Mouse (Mus musculus): Measurements from ENCODE around the gene Mief1.

Mief1 gene

DNA sequence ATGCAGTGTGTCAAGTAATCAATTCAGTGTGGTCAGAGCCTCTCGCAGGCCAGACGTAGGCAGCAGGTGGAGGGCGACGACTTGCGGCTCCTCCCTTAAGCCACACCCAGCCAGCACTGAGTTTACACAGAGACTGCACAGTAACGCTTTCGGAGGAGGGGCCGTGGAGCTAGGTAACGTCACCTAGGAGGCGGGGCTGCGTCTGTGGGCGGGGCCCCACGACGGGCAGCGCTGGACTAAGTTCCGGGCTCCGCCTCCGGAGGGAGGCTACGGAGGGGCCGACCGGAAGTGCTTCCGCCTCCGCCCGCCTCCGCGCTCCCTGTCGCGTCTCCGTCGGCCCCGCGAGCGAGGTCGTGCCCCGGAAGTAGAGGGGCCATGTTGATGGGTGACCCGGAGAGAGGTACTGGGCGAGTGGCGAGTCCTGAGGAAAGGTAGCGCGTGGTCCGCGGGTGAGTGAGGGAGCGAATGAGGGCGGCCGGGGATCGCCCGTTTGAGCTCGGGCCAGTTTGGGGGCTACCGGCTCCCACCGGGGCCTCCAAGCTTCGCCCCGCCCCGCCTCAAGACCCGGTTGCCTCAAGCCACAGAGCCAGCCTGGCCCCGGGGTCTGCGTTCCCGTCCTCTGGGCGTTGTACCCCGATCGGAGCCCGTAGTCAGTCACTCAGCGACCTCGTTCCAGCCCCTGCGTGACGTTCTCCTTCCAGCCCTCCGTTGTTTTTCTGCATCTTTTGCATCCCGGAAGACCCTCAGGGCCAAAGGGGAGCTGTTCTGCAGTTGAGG, at the start of gene Mief1:
TSS of gene Mief1 (plus strand) at position 286 of the 777 bp plus-strand sequence.
- DNase-seq: peak; percentile 99

DNA sequence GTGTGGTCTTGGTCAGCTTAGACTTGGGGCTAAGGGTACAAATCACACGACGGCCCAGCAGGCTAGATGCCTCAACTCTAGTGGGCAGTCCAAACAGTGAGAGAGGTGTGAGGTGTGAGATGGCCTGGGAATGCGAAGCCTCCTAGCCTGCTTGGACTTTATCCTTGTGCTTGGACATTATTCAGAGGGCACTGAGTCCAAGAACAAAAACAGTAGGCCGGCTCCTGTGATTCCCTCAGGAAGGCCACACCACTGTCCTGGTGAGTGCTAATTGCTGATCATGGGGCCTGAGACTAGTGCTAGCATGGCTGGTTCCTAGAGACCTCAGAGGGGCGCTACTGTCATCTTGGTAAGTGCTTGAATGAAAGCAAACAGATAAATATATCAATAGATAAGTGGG, 44.9 kb upstream of the Mief1 start:
- DNase-seq: no peak

DNA sequence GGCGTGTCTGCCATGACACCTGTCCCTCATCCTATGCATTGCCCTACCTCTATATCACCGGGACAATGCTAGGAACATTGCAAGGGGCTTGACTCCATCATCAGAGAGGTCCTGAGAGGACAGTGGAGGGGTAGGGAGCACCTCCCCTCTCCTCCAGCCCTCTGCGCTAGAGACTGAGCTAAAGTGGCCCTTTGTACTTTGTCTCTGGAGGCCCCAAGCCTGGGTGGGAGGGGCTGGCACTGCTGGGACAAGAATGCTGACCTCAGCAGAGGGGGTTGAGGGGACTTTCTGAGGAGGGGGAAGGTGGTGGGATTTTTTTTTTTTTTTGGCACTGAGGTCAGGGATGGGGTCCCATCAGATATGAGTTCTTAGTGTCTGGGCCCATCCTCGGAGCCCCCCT, 43.7 kb upstream of the Mief1 start:
- DNase-seq: no peak

DNA sequence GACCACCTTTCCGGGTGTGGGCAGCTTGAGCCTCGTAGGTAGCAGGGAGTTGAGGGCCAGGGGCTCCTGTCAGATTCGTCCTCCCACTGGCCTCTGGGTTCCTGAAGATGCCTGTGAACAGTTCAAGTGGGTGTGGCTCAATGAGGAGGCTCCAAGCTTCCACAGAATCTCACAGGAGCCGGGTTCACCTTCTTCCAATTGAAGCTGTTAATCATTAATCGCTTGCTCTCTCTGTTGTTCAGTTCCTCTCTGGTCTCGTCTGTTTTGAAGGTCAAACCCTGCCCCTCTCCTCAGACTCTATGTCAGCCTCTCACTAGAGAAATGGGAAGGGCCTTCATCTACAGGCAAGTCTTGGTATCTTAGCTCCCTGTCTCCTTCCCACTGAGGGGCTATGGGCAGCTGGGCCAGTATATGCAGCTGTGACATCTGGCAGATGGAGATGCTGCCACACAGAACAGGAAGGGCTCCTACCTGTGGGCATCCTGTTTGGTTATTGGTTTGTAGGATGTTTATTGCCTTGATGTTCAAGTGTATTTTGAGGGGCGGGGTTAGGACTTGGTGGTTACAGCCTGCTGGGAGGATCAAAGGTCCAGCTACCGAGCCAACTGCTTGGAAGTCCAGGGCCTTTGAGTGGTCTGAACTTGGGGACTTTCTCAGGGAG, 42.1 kb upstream of the Mief1 start:
- DNase-seq: no peak

DNA sequence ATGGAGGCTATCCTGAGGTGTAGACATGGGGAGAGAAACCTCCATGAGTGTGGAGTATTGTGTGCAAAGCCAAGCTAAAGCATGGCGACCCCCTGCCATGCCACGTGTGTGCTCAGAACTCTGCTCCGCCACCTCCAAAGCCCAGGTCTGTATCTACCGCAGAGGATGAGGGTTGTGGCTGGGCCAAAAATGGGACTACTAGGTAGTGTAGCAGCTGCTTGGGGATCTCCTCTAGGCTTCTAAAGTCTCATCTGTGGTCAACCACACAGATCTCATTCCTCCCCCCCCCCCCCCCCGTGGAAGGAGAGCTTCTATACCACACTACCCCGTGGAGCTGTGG, 41.6 kb upstream of the Mief1 start:
- DNase-seq: no peak

DNA sequence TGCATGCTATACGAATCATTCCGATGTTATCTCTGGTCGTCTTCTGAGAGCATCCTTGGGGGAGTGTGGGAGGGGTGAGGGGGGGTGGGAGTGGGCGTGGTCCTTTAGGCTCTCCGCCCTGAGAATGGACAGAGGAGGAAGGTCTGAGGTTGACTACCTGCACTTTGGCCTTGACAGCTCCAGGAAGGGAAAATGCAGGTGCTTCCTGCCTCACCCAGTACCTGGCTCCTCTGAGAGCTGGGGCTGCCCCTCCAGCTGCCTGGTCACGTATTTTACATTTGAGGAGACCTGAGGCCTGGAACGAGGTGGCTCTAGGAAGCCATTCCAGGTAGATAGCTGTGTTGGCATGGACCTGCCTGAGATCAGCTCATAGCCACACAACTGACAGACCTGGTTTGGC, 41.0 kb upstream of the Mief1 start:
- DNase-seq: no peak

DNA sequence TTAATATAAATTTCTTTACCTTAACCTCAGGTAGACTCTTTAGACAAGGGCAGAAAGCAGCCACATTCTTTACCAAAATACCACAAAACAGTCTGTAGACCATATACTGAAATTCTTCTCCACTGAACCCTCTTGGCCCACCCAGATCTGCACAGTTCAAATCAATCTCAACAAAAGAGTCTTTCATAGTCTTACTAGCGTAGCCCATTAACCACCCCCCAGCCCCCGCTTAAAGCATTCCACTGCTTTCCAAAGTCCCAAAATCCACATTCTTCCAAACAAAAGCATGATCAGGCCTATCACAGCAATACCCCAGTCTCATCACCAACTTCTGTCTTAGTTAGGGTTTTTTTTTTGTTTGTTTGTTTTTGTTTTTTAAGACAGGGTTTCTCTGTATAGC, 34.3 kb upstream of the Mief1 start:
- DNase-seq: no peak

DNA sequence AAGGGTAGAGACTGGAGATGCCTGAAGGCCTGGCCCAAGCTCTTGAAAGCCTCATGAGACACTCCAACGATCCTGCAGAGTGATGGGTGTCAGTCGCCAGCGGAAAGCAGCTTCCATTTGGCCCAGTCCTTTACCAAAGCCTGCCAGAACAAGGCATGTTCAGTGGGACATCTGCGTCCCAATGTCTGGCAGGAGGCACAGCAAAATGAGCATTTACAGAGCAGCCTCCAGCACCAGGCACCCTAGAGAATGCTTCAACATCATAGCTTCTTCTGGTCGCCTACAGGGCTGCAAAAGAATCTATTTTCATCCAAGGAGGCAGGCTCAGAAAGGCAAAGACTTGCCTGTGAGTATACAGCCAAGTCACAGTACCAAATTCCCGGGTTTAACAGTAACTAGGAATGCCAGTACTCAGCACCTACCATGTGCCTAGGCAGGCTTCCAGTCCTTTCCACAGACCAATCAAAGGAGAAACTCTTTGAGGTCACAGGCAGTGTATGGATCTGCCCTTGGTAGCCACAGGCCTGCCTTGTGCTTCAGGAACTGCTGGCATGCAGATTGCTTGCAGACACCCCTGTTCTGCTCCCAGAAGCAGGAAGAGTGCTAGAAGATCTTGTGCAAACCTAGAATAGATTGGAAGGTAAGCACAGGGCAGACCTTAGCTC, 31.6 kb upstream of the Mief1 start:
- DNase-seq: no peak

DNA sequence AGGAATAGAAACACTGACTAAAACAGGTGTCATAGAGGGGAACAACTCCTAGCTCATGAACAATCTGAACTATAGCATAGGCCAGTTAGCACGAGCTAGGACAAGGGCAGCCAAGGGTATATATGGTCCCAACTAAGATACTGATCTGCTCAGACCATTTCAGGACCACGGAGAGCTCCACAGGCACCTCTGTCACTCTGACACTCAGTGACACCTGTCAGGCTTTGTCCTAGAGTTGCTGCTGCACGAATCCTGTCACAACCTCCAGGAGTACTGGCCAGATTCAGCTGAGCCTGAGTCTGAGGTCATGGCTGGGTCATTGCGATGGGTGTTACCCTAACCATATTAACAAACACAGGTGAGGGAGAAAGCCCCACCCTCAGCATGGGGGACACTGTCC, 30.4 kb upstream of the Mief1 start:
- DNase-seq: peak in 1 of 2 experiments; percentile 20

DNA sequence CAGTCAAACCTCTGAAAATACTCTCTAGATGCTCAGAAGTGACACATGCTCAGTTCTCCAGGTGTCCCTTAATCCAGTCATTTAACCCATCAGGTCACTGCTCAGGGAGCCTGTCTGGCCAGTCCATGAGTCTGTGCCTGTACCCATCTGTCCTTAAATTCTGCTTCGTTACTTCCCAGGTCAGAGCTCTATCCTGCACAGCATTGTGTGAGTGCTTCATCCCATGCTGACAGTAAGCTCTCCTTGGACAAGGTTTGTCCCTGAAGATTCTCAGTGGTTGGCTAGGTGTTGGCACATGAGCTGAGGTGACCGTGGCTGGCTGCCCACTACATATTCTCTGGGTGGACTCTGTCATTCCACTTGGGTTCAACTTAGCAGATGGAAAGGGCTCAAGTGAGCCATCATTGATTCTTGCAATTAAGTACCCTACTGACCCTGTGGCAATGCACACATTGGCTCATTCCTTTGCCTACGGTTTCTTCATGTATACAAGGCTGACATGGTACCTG, 27.7 kb upstream of the Mief1 start:
- DNase-seq: no peak

DNA sequence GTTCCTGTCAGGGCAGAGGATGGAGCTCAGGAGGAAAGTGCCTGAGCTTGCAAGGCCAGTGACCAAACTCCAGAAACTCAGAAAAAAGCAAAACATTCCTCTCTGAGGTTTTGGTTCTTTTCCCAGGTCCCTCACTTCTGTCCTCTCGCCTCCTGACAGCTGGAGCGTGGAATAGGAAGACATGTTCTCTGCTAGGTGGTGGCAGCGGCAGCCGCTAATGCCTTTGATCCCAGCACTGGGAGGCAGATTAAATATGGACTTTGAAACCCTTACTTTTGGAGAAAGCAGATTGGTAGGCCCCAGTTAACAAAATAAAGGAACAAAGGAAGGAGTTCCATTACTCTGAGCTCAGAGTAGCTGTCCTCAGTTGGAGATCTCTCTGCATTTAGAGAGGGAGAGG, 25.4 kb upstream of the Mief1 start:
- DNase-seq: no peak

DNA sequence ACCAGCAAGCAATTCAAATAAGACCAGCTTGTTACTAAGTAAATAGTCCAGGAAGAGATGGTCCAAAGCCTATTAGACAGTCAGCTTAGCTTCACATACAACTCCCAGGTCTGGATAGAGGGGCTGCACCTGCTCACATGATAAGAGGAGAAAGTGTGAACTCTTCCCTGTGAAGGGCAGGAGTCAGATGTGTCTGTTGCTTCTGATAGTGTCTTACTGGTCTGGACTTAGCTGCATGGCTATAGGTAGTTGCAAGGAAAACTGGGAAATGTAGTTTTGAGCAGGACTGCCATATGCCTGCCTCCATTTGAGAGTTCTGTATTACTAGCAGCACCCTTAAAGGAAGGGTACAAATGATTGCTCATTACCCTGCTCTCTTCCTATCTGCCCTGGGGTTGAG, 20.1 kb upstream of the Mief1 start:
- DNase-seq: no peak

DNA sequence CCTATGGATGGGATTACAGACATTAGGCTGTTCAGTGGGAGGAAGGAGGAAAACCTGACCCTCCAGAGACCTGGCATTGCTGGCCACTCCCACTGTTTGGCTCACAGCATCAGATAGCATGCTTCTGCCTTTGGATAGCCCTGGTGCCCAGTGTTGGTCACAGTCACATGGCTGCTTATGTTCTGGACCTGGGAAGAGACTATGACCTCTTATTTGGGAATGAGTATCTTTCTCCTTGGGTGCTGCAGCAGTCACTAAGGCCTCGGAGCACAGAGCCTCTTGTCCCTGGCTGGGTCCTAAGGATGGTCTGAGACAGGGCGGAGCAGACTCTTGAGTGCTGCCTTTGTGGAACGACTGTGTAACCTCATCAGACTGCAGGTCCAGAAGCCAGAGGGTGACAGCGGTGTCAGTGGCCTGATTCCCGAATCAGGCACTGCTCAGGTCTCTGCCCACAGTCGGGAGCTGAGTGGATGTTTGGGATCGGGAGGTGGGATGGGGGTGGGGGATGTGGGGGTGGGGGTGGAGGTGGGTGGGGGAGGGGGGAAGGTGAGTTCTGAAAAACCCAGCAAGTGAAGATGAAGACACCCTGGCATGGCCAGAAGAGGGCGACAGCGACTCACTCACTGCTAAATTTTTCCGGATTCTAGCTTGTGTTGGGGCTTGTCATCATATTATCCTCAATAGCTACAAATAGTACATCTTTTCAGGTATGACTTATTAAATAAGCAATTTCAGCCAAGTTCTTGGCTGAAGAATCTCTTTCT, 17.9 kb upstream of the Mief1 start:
- DNase-seq: peak; percentile 13 to 45

DNA sequence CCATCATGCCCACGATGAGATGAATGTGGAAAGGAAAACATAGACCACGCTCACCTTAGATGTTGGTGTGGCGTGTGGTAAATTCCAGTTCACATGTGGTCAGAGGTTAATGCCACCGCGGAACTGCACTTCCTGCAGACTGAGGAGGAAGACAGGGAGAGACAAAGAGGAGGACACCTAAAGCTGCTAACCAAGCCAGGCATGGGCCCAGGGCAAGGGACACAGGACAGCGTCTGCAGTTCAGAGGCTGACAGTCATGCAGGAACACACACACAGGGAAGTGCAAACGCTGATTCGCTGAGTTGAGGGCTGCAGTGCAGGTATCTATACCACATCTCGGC, 17.4 kb upstream of the Mief1 start:
- DNase-seq: no peak

DNA sequence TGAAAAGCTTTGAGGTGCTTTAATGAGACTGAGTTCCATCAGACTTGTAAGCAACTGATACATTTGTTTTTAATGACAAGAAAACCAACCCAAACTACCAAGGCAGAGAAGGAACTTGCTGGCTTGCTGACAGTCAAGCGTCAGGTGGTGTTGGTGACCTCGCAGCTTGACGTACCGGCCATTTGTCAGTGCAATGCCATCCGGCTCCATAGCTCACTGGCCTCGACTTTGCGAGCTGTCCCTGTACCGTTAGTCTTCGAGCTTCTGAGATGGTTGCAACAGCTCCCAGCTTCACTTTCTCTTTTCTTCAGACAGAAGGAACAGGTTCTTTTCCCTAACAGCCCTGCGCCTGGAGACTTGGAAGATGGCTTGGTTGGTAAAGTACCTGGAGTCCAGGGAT, 16.3 kb upstream of the Mief1 start:
- DNase-seq: no peak

DNA sequence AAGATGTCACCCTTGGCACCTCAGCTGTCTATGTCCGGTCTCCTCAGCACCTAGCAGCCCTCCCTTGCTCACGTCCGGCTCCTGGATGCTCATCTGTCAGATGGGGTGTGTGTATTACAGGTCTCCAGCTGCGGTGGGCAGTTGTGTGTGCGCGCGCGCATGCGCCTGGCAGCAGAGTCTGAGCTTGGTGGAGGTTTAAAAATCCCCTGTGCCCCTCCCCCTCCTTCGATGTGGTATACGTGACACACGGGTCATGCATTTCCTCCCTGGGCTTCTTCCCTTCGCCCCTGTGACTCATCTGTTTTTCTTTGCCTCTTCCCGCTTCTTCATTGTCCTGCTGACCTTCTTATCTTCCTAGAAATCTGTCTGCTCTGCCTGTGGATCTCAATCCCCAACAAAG, 14.6 kb upstream of the Mief1 start:
- peak; percentile 7 to 21 for DNase-seq

DNA sequence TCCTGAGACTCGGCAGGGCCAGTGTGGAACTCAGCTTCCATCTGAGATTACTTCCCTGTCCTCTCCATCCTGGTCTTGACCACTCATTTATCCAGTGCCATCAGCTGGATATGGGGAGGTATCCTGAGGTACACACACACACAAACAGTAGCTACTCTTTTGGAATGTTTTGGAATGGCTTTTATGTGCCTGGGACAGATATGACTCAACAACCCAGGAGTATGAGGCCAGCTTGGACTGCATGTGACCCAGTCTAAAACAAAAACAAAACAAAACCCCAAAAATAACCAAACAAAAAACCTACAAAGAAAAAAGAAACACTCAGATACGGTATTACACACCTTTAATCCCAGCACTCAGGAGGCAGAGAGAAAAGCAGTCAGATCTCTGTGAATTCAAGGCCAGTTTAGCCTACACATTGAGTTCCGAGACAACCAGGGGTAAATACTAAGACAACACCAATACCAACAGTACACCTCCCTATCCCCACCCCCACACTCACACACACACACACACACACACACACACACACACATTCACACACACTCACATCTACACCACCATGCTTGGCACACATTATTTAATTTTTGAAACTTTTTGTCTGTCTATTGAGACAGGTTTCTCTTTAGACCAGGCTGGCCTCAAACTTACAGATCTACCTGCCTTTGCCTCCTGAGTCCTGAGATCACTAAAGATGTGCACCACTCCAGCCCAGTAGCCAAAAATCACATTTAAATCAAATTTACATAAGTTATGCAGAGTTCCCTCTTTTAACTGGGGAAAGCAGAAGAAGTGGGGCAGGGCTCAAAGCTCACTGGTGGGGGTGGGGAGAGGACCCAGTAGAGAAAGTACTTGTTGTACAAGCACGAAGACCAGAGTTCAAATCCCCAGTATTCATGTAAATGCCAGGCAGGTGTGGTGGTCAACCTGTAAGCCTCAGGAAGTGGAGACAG, 13.8 kb upstream of the Mief1 start:
- DNase-seq: no peak

DNA sequence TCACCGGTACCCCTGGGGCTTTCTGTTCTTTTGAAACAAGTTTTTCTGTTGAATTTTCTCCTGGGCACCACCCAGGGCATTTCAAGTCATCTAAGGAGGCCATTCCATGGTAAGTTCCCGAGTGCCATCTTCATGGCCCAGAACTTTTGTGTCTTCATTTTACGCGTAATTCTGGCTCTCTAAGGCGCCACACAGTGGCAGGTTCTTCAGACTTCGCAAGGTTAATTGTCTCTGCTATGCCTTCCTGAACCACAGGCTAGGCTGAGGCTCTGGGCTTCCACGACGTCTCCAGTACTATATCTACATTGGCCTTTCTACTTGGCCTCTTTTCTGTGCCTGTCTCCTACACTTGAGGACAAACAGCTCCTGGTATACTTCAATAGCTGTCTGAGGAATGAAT, 12.8 kb upstream of the Mief1 start:
- no peak for DNase-seq

DNA sequence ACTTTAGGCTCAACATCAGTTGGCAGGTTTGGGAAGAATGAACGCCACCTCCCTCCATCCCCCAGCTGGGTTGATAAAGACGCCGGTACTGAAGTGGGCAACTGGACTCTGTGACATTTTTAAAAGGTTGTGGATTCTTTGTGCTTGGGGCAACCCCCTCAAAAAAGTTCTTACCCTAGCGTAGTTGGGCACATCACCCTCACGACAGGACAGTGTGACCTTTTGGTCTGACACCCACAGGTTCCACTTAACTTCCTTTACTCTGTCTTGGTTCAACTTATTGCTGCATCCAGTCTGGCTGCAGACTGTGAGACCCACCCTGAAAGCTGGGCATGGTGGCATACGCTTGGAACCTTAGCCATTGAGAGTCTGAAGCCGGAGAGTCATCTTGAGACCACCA, 10.1 kb upstream of the Mief1 start:
- DNase-seq: no peak

DNA sequence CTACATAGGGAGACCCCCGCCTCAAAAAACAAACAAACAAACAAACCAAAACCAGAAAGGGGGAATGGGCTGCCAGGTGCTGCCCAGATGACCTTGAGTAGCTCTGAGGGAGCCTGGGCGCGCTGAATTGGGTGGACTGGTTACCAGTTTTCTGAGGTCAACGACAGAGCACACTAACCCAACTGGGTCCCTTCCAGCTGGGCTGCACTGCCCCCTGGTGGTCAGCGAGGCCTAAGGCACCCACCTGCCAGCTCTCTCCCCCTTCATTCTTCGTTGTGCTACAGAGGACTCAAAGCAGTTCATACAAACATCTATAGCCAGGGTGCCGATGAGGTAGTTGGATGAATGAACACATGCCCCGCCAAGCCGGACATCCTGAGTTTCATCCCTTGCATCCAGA, 8.6 kb upstream of the Mief1 start:
- peak; percentile 42 to 73 for DNase-seq

DNA sequence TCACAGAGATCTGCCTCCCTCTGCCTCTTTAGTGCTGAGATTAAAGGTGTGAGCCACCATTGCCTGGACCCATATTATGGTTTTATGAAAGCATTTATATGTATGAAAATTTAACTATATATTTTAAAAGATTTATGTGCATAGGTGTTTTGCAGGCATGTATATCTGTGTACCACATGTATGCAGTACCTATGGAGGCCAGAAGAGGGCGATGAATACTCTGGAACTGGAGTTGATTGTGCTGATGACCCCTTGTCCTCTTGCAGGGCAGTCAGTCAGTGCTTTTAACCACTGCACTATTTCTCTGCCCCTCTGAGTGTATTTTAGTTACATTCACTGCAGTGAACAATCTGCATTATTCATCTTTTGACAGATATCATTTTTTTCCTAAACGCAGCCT, 8.0 kb upstream of the Mief1 start:
- DNase-seq: peak in 1 of 2 experiments; percentile 60
